Mouse (Mus musculus): ENCODE measurements around the gene Fcrla.
A peak's percentile ranks its signal among the peaks of the same experiment; 100 is the strongest.

DNA sequence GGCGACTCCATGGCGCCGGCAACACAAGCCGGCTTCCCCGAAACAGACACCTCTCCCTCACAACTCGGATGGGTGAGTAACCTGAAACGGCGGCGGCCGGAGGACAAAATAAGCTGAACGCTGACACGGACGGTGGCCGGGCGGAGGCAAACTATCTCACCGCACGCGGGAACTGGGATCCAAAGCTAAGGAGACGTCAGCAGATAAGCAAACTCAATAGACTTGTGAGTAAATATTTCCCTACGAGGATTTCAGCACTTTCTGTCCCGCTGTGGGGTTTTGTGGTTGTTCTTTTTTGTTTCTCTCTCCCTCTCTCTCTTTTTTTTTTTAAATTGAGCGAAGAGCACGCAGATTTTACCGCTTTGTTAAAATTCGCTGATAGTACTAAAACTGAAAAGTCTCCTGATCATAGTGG is 59.7 kb downstream of the Fcrla start, which contains the start of gene Atf6:
- TF ChIP-seq POLR2A (IDR thresholded peaks at IDR 0.05; ENCODE audit: borderline replicate concordance, extremely low read depth, low read depth, low read length) (peak; percentile 82; the same call in 1 of the 2 replicates), CTCF (IDR thresholded peaks at IDR 0.05; ENCODE audit: insufficient read depth, low read length) (no peak)
